Mouse (Mus musculus): Measurements from ENCODE around the gene Calu.
"Not testable (repeated sequence)": the region's sequence is repeated elsewhere in the genome, so short reads cannot be mapped to it uniquely, and the experiment has no call there.

Calu gene

DNA sequence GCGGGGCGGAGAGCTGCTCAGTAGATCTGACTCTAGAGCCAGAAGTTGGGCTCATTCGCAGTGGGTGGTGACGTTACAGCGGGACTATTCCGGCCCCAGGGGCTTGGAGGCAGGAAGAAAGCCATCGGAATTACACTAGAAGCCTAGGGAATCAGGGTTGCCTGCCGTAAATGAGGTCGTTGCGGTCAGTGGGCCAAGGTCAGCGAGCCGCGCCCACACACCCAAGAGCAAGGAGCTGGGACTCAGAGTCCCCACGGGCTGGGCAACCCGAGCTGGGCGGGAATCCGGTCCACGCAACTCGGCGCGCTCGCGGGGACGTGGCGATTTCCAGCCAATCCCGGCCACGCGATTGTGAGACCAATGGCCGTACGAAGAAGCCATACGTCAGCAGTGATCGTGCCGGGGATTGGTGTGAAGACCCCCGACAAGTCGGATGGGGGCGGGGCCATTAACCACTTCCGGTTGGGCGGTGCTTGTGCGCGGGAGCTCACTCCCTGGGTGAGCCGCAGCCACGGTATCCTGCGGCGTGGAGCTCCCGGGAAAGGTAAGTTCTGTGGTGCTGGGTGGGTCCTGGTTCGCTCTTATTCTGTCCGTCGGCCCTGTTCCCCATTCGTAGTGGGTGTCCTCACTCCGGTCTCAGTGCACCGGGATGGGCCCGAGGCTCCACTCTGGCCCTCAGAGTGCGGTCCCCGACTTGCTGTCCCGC lies at the start of gene Calu:
Gene Calu (plus strand): TSS at position 405 of the 706 bp plus-strand sequence.
- DNase-seq (ENCODE audit: low spot score in 2 of 2): peak; percentile 99 to 100

DNA sequence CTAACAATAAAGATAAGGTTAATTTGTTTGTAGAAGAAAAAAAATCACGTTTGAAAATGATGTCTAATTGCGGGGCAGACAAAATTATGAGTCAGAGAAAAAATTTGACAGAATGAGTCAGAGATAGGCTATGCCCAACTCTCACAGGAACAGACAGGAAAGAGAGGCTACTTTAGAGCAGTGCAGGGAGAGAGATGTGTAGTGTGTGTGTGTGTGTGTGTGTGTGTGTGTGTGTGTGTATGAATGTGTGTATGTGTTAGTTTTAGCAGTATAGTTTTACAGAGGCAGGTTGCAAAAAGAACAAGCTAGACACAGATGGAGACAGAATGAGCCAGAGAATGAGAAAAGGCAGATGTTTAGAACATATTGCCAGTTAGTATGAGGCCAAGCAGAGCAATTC lies 48.8 kb upstream of the Calu start:
- no peak for DNase-seq (ENCODE audit: low spot score in 2 of 2)

DNA sequence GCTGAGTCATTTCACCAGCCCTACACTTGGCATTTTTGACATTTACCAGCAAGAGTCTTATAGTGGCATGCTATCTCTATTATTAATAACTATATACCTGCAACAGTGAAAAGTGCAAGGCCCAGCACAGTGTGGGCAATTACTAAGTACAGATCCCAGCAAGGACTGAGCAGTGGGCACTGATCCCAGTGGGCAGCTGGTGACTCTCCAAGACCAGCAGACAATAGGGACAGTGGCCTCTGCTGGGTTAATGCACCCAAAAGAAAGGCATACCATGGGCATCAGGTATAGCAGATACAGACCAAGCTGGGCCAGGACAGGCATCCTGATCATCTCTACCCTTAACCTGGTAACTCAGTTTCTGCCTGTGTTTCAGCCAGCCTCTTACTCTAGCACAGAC lies 44.6 kb upstream of the Calu start:
- no peak for DNase-seq (ENCODE audit: low spot score in 2 of 2)

DNA sequence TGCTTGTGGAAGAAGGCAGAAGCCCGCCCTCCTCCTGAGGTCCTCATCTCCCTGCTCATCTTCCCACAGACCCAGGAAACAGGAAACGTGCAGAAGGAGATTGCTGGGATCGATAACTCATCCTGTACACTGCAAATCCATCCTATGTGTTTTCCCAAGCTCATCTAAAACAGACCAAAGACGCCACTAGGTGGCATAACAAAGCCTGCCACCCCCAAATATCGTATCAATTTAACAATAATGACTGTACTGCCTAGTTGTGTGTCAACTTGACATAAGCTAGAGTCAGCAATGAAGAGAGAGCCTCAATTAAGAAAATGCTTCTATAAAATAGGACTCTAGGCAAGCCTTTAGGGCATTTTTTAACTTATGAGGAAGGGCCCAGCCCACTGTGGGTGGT lies 44.1 kb upstream of the Calu start:
- DNase-seq (ENCODE audit: low spot score in 2 of 2): no peak

DNA sequence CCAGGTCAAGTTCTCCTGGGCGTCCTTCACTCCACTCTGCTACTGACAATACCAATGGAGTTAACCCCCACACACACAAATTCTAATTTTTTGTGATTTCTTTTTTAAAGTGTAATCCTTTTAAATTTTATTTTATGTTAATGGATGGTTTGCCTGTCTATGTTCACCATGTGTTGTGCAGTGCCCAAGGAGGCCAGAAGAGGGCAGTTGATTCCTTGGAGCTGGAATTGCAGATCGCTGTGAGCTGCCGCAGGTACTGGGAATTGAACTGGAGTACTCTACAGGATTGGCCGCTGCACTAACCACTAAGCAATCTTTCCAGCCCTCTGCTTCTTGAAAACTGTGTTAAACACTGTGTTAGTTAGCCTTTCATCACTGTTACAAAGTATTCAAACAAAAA lies 42.4 kb upstream of the Calu start:
- DNase-seq (ENCODE audit: low spot score in 2 of 2): no peak

DNA sequence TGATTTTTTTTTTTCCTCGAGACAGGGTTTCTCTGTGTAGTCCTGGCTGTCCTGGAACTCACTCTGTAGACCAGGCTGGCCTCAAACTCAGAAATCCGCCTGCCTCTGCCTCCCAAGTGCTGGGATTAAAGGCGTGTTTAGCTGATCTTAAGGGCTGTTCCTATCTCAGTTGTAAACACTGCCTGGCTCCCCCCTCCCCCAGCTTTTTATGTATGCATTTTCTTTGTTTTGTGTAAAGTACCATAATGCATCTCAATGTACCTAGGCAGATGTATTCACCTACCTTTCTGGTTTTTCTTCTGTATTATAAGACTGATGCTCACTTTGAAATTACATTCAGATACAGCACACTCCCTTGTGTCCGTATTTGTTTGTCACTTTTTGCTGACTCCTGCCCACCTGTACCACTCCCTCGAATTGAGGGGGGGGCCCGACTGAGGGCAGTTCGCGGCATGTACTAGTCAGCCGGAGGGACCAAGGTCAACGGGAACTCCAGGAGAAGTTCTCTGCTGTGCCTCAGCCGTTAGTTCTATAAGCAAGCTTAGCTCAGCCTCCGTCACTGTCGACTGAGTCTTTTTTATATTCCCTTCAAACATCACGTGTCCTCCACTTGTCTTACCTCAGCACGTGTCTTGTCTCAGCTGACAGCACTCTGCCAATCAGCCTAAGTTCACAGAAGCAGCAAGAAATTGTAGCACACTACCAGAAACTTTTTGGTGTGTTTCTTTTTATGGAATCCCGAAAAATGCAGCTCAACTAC lies 38.8 kb upstream of the Calu start:
- DNase-seq (ENCODE audit: low spot score in 2 of 2): no peak

DNA sequence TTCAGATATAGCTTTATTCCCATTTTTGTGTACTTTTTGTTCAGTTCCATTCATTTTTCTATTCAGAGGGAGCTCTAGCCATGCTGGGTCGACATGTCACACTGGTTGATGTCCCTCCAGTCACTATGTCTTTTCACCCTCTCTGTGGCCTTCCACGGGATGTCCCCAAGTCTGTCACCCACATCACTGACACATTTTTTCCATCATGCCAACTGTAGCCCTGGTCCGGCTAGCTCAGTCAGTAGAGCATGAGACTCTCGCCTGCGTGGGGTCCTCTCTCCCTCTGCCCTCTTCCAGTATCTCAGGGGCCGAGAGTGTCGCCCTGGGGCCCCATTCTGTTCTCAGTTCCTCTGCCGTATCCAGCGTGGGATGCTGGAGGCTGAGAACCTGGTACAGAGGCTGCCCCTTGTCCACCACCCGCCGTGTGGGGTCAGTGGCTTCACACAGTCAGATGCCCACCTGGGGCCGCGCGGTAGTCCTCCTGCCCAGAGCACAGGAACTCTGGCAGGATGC lies 34.1 kb upstream of the Calu start:
- DNase-seq (ENCODE audit: low spot score in 2 of 2): no peak

DNA sequence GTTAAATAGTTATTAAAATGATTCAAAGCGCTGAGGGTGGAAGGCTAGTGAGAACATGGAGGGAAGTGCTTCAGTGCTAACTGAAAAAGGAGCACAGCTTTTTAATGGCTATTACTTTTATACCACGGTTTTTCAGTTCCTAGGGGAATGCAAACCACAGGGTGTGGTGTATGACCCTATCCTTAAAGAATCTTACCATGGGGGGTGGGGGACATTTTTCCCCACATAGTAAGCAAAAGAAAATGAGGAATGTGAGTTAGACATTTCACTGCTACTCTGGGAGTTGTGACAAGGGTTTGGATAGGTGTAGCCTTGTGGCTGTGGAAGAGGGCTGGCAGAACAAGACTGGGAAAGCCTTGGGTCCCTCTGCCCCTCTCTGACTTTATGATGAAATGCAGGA lies 30.6 kb upstream of the Calu start:
- no peak for DNase-seq (ENCODE audit: low spot score in 2 of 2)

DNA sequence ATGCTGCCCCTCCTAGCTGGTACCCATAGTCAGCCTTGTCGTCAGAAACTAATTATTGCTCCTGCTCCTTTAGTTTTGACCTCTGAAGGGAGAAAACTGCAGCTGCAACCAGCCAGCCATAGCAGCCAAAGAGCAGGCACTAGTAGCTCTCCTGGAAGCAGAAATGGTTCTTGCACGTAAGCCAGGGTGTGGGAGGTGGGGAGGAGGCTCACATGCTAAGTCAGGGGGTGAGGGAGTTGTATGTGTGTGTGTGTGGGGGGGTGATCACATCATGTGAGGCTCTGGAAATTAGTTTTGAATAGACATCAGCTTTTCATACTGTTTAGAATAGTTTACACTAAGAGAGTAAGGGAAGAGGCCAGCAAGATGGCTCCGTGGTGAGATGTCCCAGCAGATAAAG lies 29.9 kb upstream of the Calu start:
- no peak for DNase-seq (ENCODE audit: low spot score in 2 of 2)

DNA sequence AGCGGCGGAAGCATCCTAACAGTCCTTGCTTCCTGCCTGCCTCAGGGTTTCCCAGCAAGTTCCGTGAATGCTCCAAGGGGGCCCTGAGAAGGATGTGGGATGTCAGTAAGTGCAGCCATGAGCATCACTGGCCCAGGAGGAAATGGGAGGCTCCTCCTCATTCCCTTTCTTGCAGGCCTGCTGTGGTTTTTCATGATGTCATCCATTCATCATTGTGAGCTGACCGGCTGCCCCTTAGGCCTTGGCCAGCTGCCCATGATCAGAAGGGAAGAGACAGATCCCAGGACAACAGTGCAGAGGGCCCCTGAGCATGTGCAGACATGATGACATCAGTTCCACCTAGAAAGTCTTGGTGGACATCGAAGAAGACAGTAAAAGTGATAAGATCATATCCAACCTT lies 29.0 kb upstream of the Calu start, which contains the start of gene Fam71f1:
Gene Fam71f1 (plus strand): TSS at position 262 of the 400 bp plus-strand sequence.
- no peak for DNase-seq (ENCODE audit: low spot score in 2 of 2)

DNA sequence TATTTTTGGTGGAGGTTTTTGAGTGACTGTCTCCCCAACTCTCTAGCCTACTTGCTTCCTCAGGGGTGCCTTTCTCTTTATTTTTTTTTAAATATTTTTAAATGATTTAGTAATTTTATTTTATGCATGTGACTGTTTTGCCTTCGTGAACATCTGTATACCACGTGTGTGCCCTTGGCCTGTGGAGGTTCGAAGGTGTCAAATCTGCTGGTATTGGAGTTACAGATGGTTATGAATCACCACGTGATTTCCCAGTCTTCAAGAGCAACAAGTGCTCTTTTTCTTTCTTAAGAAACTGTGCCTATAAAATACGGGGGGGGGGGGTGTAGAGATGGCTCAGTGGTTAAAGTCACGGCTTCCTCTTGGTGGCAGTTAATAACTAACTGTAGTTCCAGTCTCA lies 26.3 kb upstream of the Calu start:
- no peak for DNase-seq (ENCODE audit: low spot score in 2 of 2)

DNA sequence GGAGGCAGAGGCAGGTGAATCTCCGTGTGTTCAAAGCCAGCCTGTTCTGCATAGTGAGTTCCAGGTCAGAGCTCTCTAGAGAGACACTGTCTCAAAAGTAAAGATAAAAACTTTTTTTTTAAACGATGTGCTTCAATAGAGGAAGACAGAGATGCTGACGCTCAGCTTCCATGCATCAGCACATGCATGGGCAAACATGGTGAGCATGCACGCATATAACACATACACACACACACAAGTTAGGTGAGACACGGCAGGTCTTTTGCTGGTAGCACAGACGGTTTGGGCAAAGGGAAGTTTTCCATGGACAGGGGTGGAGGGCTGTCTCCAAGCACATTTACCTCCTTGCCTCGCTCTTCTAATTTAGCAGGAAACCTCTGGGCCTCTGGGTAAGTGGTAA lies 25.7 kb upstream of the Calu start:
- no peak for DNase-seq (ENCODE audit: low spot score in 2 of 2)

DNA sequence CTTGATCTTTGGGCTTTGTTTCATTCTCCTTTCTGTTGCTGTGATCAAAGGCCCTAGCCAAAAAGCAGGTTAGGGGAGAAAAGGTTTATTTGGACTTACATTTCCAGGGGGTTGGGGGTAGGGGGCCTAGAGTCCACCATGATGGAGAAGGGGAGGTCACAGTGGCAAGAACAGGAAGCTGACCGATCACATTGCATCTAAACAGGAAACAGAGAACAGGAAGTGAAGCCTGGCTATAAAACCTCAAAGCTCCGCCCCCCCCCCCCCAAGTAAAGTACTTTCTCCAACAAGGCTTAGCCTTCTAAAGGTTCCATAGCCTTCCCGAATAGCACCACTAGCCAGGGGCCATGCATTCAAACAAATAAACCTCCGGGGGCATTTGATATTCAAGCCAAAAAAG lies 25.1 kb upstream of the Calu start:
- no peak for DNase-seq (ENCODE audit: low spot score in 2 of 2)

DNA sequence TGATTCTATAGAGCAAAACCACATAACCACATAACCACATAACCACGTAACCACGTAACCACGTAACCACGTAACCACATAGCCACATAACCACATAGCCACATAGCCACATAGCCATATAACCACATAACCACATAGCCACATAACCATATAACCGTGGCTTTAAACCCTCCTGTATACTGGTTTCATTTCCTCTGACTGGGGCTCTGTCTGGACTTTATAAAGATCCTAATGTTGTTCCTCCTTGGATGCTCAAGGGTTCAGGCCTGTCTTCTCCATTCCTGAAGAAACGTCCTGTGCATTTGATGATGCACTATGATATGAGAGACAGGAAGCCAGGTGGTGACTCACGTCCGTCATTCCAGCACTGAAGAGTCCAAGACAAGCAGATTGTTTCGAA lies 20.9 kb upstream of the Calu start:
- DNase-seq (ENCODE audit: low spot score in 2 of 2): no peak

DNA sequence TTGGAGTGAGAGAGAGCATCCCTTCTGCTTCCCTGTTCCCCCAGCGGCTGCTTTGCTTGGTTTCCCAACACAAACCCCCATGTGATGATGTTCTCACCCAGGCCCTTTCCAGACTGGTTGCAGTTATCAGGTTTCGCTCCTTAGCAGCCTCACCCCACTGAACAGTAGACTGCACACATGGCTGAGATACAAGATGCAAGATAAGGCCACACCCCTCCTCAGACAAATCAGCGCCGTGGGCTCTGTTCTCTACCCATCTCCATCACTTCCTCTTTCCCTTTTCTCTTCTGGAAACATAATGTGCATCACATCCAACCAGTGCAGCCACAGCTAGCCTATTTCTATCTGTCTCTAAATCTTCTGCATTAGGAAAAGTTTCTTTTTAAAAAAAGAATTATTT lies 18.4 kb upstream of the Calu start:
- no peak for DNase-seq (ENCODE audit: low spot score in 2 of 2)

DNA sequence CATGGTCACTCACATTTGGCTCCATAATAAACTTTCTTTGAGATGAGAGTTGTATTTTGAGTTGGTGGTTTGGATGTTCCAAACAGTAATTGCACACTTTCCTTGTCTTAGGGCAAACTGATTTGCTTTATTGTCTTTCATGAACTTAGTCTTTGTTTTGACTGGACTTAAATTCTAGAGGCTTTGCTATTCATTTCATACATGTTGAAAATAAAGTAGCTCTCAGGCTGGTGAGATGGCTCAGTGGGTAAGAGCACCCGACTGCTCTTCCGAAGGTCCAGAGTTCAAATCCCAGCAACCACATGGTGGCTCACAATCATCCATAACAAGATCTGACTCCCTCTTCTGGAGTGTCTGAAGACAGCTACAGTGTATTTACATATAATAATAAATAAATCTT lies 1.4 kb upstream of the Calu start:
- not testable (repeated sequence) for DNase-seq (ENCODE audit: low spot score in 2 of 2)

DNA sequence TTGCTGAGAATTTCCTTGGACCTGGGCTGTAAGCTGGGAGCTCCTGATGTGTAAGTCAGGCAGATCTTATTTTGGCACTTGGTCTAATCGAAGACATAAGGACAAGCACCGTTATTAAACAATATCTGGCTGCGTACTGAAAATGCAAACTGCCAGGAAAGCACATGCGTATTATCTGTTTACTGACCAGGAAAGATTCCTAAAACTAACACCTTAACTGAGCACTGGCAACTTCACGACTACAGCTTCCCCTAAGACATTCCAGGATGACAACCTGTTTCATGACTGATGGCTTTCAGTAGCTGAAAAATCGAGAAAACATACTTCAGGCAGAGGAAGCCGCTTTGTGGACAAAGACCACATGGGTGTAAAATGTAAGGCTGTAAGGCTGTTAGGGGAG lies 680 bp upstream of the Calu start:
- no peak for DNase-seq (ENCODE audit: low spot score in 2 of 2)

DNA sequence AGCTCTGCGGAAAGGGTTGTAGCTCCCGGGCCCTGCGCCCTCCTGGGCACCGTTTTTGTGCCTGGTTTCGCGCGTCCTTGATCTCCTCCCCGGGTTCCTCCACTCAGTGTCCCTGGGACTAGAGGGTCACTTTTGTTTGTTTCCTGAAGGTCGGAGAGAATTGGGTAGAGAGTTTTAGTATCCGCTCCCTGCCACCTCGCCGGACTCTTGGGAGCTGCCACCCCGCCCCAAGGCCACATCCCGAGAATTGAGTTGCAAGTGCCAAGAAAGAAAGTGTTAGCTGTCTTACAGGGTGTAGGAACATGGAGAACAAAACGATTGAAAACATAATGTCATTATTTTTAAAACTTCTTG lies 479 bp downstream of the Calu start:
- DNase-seq (ENCODE audit: low spot score in 2 of 2): peak in 1 of 2 experiments; percentile 10

DNA sequence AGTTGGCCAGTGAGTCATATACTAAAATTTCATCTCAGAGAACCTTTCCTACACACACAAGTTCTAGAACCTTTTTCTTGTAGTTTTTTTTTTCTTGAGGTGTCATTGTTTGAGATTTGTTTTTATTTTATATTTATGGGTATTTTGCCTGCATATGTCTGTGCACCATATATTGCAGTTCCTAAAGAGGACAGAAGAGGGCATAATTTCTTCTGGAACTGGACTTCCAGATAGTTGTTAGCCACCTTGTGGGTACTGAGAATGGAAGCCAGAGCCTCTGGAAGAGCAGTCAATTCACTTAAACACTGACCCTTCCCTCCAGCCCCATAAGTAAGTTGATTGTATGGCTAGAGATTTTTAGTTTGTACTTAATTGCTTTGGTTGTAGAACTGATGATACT lies 3.7 kb downstream of the Calu start:
- DNase-seq (ENCODE audit: low spot score in 2 of 2): no peak

DNA sequence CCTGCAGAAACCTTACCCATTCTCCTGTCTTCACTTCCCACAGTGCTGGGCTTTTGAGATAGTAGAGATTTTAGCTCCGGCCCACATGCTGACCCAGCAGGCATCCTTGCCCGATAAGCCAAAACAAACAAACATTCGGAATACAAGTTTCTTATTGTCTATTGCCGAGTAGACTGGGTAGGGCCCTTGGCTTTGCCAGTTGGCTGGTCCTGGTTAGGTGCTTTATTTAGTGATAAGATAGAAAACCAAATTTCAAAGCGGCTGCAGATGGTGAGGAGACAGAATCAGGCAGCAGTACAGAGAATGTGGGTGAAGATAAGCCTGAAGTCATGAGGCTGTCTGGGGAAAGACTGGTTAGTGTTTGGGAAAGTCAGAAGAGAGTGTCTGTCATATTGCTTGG lies 4.9 kb downstream of the Calu start:
- no peak for DNase-seq (ENCODE audit: low spot score in 2 of 2)

DNA sequence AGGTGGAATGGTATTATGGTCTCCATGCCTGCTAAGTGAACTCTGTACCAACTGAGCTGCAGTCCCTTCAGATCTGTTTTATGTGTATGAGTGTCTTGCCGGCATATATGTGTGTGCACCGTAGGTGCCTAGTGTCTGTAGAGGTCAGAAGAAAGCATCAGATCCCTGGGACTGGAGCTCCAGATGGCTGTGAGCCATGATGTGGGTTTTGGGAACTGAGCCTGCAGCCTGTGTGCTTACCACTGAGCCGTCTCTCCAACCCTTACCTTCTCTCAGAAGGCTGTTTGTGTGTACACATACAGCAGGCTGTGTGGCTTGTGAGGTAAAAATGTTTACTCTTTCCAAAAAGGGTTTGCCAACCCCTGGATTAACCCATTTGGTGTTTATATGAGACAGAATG lies 11.5 kb downstream of the Calu start:
- DNase-seq (ENCODE audit: low spot score in 2 of 2): no peak

DNA sequence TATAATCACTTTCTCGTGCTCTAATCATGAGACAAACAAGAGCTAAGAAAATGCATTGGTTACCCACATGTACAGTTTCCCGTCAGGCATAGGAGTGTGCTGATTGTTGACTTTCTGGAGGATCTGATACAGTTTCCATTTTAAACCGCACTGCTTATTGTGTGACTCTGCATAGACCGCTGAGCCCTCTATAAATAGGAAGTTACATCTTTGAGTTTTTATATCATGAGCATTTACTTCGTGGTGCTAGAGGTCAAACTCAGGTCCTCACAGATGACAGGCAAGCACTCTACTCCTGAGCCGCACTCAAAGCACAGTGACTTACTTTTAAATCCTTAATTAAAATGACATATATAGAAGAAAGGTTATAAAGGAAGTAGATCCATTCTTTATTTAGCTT lies 12.3 kb downstream of the Calu start:
- DNase-seq (ENCODE audit: low spot score in 2 of 2): no peak
